Mouse (Mus musculus) small intestine, adult 2 months (tissue): ENCODE results near the gene Galnt9.

Experiments
- CTCF ChIP-seq: fragments of 200-500 bp; IDR thresholded peaks from 2 replicates; pipeline ENCODE4 v1.5.1; 2012; ENCODE audit warnings: low read depth, mild to moderate bottlenecking, control low read depth, inconsistent platforms, low read length, moderate library complexity, mixed read lengths; ENCODE audit not compliant: insufficient replicate concordance, insufficient read length; ENCODE audit errors: extremely low read depth
- POLR2A ChIP-seq: fragments of 200-500 bp; IDR thresholded peaks from 2 replicates; pipeline ENCODE4 v1.6.1; 2012; ENCODE audit warnings: low read depth, mild to moderate bottlenecking, control low read depth, inconsistent platforms, low read length, moderate library complexity

GRCm38 (mm10) chr5:110653686-110654085 is 109.5 kb downstream of the Galnt9 start:
- TF ChIP-seq CTCF (no peak), POLR2A (no peak)
